Mouse (Mus musculus): ENCODE measurements around the gene Daam1. TPM values are rescaled to one million over a fixed set of nuclear protein-coding genes. Genes with fewer than 3 reads are reported as not detected.

Daam1 gene
- polyA plus RNA-seq, 1 experiment from 2014 or later = 4.5 TPM

- no peak overlapping the region for H3K27ac ChIP-seq (ENCODE audit: low read depth)
Observed at GRCm38 (mm10) chr12:71850135-71850534, 19.3 kb downstream of the Daam1 start.

GRCm38 (mm10) chr12:71852678-71853077 lies 21.8 kb downstream of the Daam1 start:
- no peak for TF ChIP-seq EP300 (IDR thresholded peaks at IDR 0.05; ENCODE audit: low read depth)
- TF ChIP-seq CTCF (IDR thresholded peaks at IDR 0.05; ENCODE audit: low read depth) = no peak
- no peak overlapping the region for H3K9ac ChIP-seq (replicated peaks)
- DNase-seq = no peak
- 59% methylated on average over 7 of the region's 7 CpGs for WGBS (ENCODE audit: insufficient replicate concordance)
- no peaks in the 10 kb centered on the region for H3K36me3 ChIP-seq (replicated peaks; ENCODE audit: insufficient read depth, low read length)
- H3K4me1 ChIP-seq (ENCODE audit: insufficient read depth) = peaks cover 30% of the 10 kb centered on the region
- H3K27ac ChIP-seq (ENCODE audit: low read depth) = no peak overlapping the region
- no peaks in the 10 kb centered on the region for H3K27me3 ChIP-seq (ENCODE audit: insufficient read depth, low read length)
- no peak overlapping the region for H3K4me2 ChIP-seq (ENCODE audit: low read depth, low read length)
- H3K4me3 ChIP-seq (ENCODE audit: low read depth, low read length) = no peak overlapping the region
- H3K9me3 ChIP-seq (ENCODE audit: low read length) = no peaks in the 10 kb centered on the region
- no peak for ATAC-seq

More at GRCm38 (mm10) chr12:71850135-71850534, 19.3 kb downstream of the Daam1 start:
- 64% methylated on average over 5 of the region's 5 CpGs for WGBS (ENCODE audit: insufficient replicate concordance)
- DNase-seq = no peak
- no peak for TF ChIP-seq CTCF (IDR thresholded peaks at IDR 0.05; ENCODE audit: low read depth)
- TF ChIP-seq EP300 (IDR thresholded peaks at IDR 0.05; ENCODE audit: low read depth) = no peak
- Histone ChIP-seq H3K4me1 (ENCODE audit: insufficient read depth) (peaks cover 24% of the 10 kb centered on the region), H3K36me3 (replicated peaks; ENCODE audit: insufficient read depth, low read length) (no peaks in the 10 kb centered on the region), H3K4me3 (ENCODE audit: low read depth, low read length) (no peak overlapping the region), H3K9ac (replicated peaks) (no peak overlapping the region), H3K4me2 (ENCODE audit: low read depth, low read length) (no peak overlapping the region), H3K9me3 (ENCODE audit: low read length) (no peaks in the 10 kb centered on the region), H3K27me3 (ENCODE audit: insufficient read depth, low read length) (no peaks in the 10 kb centered on the region)
- ATAC-seq = no peak

GRCm38 (mm10) chr12:71853694-71854093 lies 22.8 kb downstream of the Daam1 start:
- Histone ChIP-seq H3K9ac (replicated peaks) (no peak overlapping the region), H3K4me1 (ENCODE audit: insufficient read depth) (peaks cover 27% of the 10 kb centered on the region), H3K27me3 (ENCODE audit: insufficient read depth, low read length) (no peaks in the 10 kb centered on the region), H3K9me3 (ENCODE audit: low read length) (no peaks in the 10 kb centered on the region), H3K27ac (ENCODE audit: low read depth) (no peak overlapping the region), H3K4me3 (ENCODE audit: low read depth, low read length) (no peak overlapping the region), H3K36me3 (replicated peaks; ENCODE audit: insufficient read depth, low read length) (no peaks in the 10 kb centered on the region), H3K4me2 (ENCODE audit: low read depth, low read length) (no peak overlapping the region)
- no peak for DNase-seq
- WGBS (ENCODE audit: insufficient replicate concordance) = 68% methylated on average over 3 of the region's 3 CpGs
- no peak for TF ChIP-seq CTCF (IDR thresholded peaks at IDR 0.05; ENCODE audit: low read depth)
- no peak for TF ChIP-seq EP300 (IDR thresholded peaks at IDR 0.05; ENCODE audit: low read depth)
- ATAC-seq = no peak

- TF ChIP-seq CTCF (IDR thresholded peaks at IDR 0.05; ENCODE audit: low read depth) (no peak), EP300 (IDR thresholded peaks at IDR 0.05; ENCODE audit: low read depth) (no peak)
- no peaks in the 10 kb centered on the region for H3K27me3 ChIP-seq (ENCODE audit: insufficient read depth, low read length)
- no peak overlapping the region for H3K4me2 ChIP-seq (ENCODE audit: low read depth, low read length)
- DNase-seq = no peak
- ATAC-seq = no peak
- H3K4me1 ChIP-seq (ENCODE audit: insufficient read depth) = peaks cover 24% of the 10 kb centered on the region
- H3K4me3 ChIP-seq (ENCODE audit: low read depth, low read length) = no peak overlapping the region
- no peaks in the 10 kb centered on the region for H3K9me3 ChIP-seq (ENCODE audit: low read length)
- no peaks in the 10 kb centered on the region for H3K36me3 ChIP-seq (replicated peaks; ENCODE audit: insufficient read depth, low read length)
- H3K27ac ChIP-seq (ENCODE audit: low read depth) = 0 out of 2 replicates have a peak overlapping the region, but pooled peaks have one; percentile 19
- no peak overlapping the region for H3K9ac ChIP-seq (replicated peaks)
- WGBS (ENCODE audit: insufficient replicate concordance) = 70% methylated on average over 6 of the region's 6 CpGs
Observed at GRCm38 (mm10) chr12:71854191-71854590, 23.3 kb downstream of the Daam1 start.

- no peak overlapping the region for H3K9ac ChIP-seq (replicated peaks)
- H3K4me3 ChIP-seq (ENCODE audit: low read depth, low read length) = no peak overlapping the region
- no peaks in the 10 kb centered on the region; the same call in 1 of the 2 replicates for H3K36me3 ChIP-seq (replicated peaks; ENCODE audit: insufficient read depth, low read length)
- peaks cover 23% of the 10 kb centered on the region for H3K4me1 ChIP-seq (ENCODE audit: insufficient read depth)
- TF ChIP-seq CTCF (IDR thresholded peaks at IDR 0.05; ENCODE audit: low read depth) (no peak), EP300 (IDR thresholded peaks at IDR 0.05; ENCODE audit: low read depth) (no peak)
- H3K27me3 ChIP-seq (ENCODE audit: insufficient read depth, low read length) = no peaks in the 10 kb centered on the region
- H3K4me2 ChIP-seq (ENCODE audit: low read depth, low read length) = no peak overlapping the region
- H3K27ac ChIP-seq (ENCODE audit: low read depth) = no peak overlapping the region
- DNase-seq (peak; percentile 62), ATAC-seq (0 out of 2 replicates have a peak, but pooled peaks have one; percentile 47)
- no peaks in the 10 kb centered on the region for H3K9me3 ChIP-seq (ENCODE audit: low read length)
- WGBS (ENCODE audit: insufficient replicate concordance) = 51% methylated on average over 10 of the region's 10 CpGs
Observed at GRCm38 (mm10) chr12:71855730-71856479, 25.0 kb downstream of the Daam1 start.

GRCm38 (mm10) chr12:71856480-71856754 lies 25.5 kb downstream of the Daam1 start:
- H3K9me3 ChIP-seq (ENCODE audit: low read length) = no peaks in the 10 kb centered on the region
- H3K4me2 ChIP-seq (ENCODE audit: low read depth, low read length) = no peak overlapping the region
- H3K4me1 ChIP-seq (ENCODE audit: insufficient read depth) = peaks cover 24% of the 10 kb centered on the region
- ATAC-seq (no peak), DNase-seq (no peak)
- no peaks in the 10 kb centered on the region; the same call in 1 of the 2 replicates for H3K36me3 ChIP-seq (replicated peaks; ENCODE audit: insufficient read depth, low read length)
- no peak overlapping the region for H3K4me3 ChIP-seq (ENCODE audit: low read depth, low read length)
- no peaks in the 10 kb centered on the region for H3K27me3 ChIP-seq (ENCODE audit: insufficient read depth, low read length)
- no peak overlapping the region for H3K9ac ChIP-seq (replicated peaks)
- TF ChIP-seq CTCF (IDR thresholded peaks at IDR 0.05; ENCODE audit: low read depth) = no peak
- no peak for TF ChIP-seq EP300 (IDR thresholded peaks at IDR 0.05; ENCODE audit: low read depth)
- no peak overlapping the region for H3K27ac ChIP-seq (ENCODE audit: low read depth)

All from liver, postnatal 0 days (tissue).